Mouse (Mus musculus): ENCODE results near the gene Tenm2. TPM values are rescaled to one million over a fixed set of nuclear protein-coding genes. Genes with fewer than 3 reads are reported as not detected.

Gene Tenm2
- total and polyA plus RNA-seq, 3 experiments, result not detected

GRCm38 (mm10) chr11:36886147-36886546 is 349.6 kb downstream of the Tenm2 start:
- in situ Hi-C loops (cut with MboI; ENCODE audit: low pct_ligation_motif_present, low pct_unique_long_range_greater_than_20kb, low sequenced_read_pairs), result no loop called here
- no peaks in the 10 kb centered on the region for H3K4me1 ChIP-seq (ENCODE audit: control insufficient read depth in 1 of 2, insufficient read depth in 2 of 2)
- H3K9me3 ChIP-seq (replicated peaks; ENCODE audit: low read length), result peaks cover 66% of the 10 kb centered on the region
- no peaks in the 10 kb centered on the region for H3K79me2 ChIP-seq (replicated peaks; ENCODE audit: control insufficient read depth, extremely low read depth, insufficient read depth, poor library complexity, severe bottlenecking)
- TF ChIP-seq CTCF (conservative IDR thresholded peaks at IDR 0.05 in 1 of 2, IDR thresholded peaks at IDR 0.05 in 1 of 2; ENCODE audit: low read depth in 2 of 2, low read length in 2 of 2) (no peak), ELF1 (IDR thresholded peaks at IDR 0.05; ENCODE audit: low read depth, low read length) (no peak), POLR2A (IDR thresholded peaks at IDR 0.05; ENCODE audit: low read depth, low read length) (no peak), ZNF384 (IDR thresholded peaks at IDR 0.05; ENCODE audit: low read depth, low read length) (no peak), KAT2A (IDR thresholded peaks at IDR 0.05; ENCODE audit: insufficient replicate concordance, low read length) (no peak), RCOR1 (conservative IDR thresholded peaks at IDR 0.05; ENCODE audit: low read depth, low read length) (no peak), ZMIZ1 (IDR thresholded peaks at IDR 0.05; ENCODE audit: low read depth, low read length) (no peak), MXI1 (IDR thresholded peaks at IDR 0.05; ENCODE audit: low read depth, low read length) (no peak)
- no peak for DNase-seq (ENCODE audit: extremely low read depth)
- H3K27ac ChIP-seq (ENCODE audit: insufficient read depth, low read depth), result no peak overlapping the region
- no peak overlapping the region for H3K4me3 ChIP-seq (replicated peaks in 1 of 3; ENCODE audit: low read depth in 2 of 3, low read length in 2 of 3, poor library complexity in 1 of 3)
- dilution Hi-C loops (cut with MboI; ENCODE audit: extremely low pct_ligation_motif_present, extremely low pct_unique_long_range_greater_than_20kb, low sequenced_read_pairs), result no loop called here
- no peak overlapping the region for H3K4me2 ChIP-seq (ENCODE audit: insufficient read depth, low read depth, poor library complexity, severe bottlenecking)
- no peaks in the 10 kb centered on the region for H3K27me3 ChIP-seq (replicated peaks)
- no peaks in the 10 kb centered on the region for H3K36me3 ChIP-seq (replicated peaks in 1 of 2; ENCODE audit: control insufficient read depth in 1 of 2, insufficient read depth in 1 of 2, low read length in 1 of 2)
- no peak overlapping the region for H3K9ac ChIP-seq (ENCODE audit: insufficient read depth, low read depth)

- peaks cover 59% of the 10 kb centered on the region for H3K9me3 ChIP-seq (replicated peaks; ENCODE audit: low read length)
- no peak for DNase-seq (ENCODE audit: extremely low read depth)
Observed at GRCm38 (mm10) chr11:36872961-36873360, 362.8 kb downstream of the Tenm2 start.

DNA sequence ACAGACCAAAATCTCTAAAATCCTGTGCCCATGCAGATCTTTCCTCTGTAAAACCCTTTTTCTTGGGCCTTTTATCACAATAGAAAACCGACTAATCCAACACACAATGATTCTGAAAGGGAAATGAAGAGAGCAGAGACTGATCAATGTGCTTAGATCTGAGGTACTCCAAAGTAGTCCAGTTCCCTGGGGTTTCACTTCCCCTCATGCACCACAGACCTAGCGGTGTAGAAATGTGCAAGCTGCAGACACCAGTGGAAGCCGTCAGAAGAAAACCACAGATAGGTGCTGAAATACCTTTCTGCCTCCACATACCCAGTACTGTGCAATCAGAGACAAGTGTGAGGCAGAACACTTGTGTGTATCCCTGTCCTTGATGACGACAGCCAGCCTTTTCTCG is 365.2 kb downstream of the Tenm2 start:
- Histone ChIP-seq H3K36me3 (replicated peaks in 1 of 2; ENCODE audit: control insufficient read depth in 1 of 2, insufficient read depth in 1 of 2, low read length in 1 of 2) (no peaks in the 10 kb centered on the region), H3K4me2 (ENCODE audit: insufficient read depth, low read depth, poor library complexity, severe bottlenecking) (no peak overlapping the region), H3K27me3 (replicated peaks) (no peaks in the 10 kb centered on the region), H3K4me1 (ENCODE audit: control insufficient read depth in 1 of 2, insufficient read depth in 2 of 2) (no peaks in the 10 kb centered on the region), H3K4me3 (replicated peaks in 1 of 3; ENCODE audit: low read depth in 2 of 3, low read length in 2 of 3, poor library complexity in 1 of 3) (no peak overlapping the region), H3K79me2 (replicated peaks; ENCODE audit: control insufficient read depth, extremely low read depth, insufficient read depth, poor library complexity, severe bottlenecking) (no peaks in the 10 kb centered on the region), H3K27ac (ENCODE audit: insufficient read depth, low read depth) (no peak overlapping the region), H3K9me3 (replicated peaks; ENCODE audit: low read length) (peaks cover 55% of the 10 kb centered on the region), H3K9ac (ENCODE audit: insufficient read depth, low read depth) (no peak overlapping the region)
- TF ChIP-seq BHLHE40 (IDR thresholded peaks at IDR 0.05; ENCODE audit: low read depth, low read length) (no peak), MAZ (IDR thresholded peaks at IDR 0.05; ENCODE audit: low read depth, low read length) (no peak), NELFE (IDR thresholded peaks at IDR 0.05; ENCODE audit: low read depth, low read length) (no peak), MYC (IDR thresholded peaks at IDR 0.05; ENCODE audit: low read depth, low read length) (no peak), MXI1 (IDR thresholded peaks at IDR 0.05; ENCODE audit: low read depth, low read length) (no peak)
- dilution Hi-C loops (cut with MboI; ENCODE audit: extremely low pct_ligation_motif_present, extremely low pct_unique_long_range_greater_than_20kb, low sequenced_read_pairs) (no loop called here), in situ Hi-C loops (cut with MboI; ENCODE audit: low pct_ligation_motif_present, low pct_unique_long_range_greater_than_20kb, low sequenced_read_pairs) (no loop called here)
- DNase-seq (ENCODE audit: extremely low read depth), result no peak

More at GRCm38 (mm10) chr11:36872961-36873360, 362.8 kb downstream of the Tenm2 start:
- Histone ChIP-seq H3K4me3 (replicated peaks in 1 of 3; ENCODE audit: low read depth in 2 of 3, low read length in 2 of 3, poor library complexity in 1 of 3) (no peak overlapping the region), H3K79me2 (replicated peaks; ENCODE audit: control insufficient read depth, extremely low read depth, insufficient read depth, poor library complexity, severe bottlenecking) (no peaks in the 10 kb centered on the region), H3K27me3 (replicated peaks) (no peaks in the 10 kb centered on the region), H3K36me3 (replicated peaks in 1 of 2; ENCODE audit: control insufficient read depth in 1 of 2, insufficient read depth in 1 of 2, low read length in 1 of 2) (no peaks in the 10 kb centered on the region), H3K4me1 (ENCODE audit: control insufficient read depth in 1 of 2, insufficient read depth in 2 of 2) (no peaks in the 10 kb centered on the region), H3K27ac (ENCODE audit: insufficient read depth, low read depth) (no peak overlapping the region), H3K9ac (ENCODE audit: insufficient read depth, low read depth) (no peak overlapping the region), H3K4me2 (ENCODE audit: insufficient read depth, low read depth, poor library complexity, severe bottlenecking) (no peak overlapping the region)
- TF ChIP-seq RAD21 (IDR thresholded peaks at IDR 0.05; ENCODE audit: low read depth, low read length), result no peak
- no peak for TF ChIP-seq IRF4 (IDR thresholded peaks at IDR 0.05; ENCODE audit: low read depth, low read length)
- TF ChIP-seq NRF1 (IDR thresholded peaks at IDR 0.05; ENCODE audit: low read depth, low read length), result no peak
- no peak for TF ChIP-seq JUN (IDR thresholded peaks at IDR 0.05; ENCODE audit: insufficient read depth, low read depth, low read length)
- TF ChIP-seq RCOR1 (conservative IDR thresholded peaks at IDR 0.05; ENCODE audit: low read depth, low read length), result no peak
- TF ChIP-seq CTCF (conservative IDR thresholded peaks at IDR 0.05 in 1 of 2, IDR thresholded peaks at IDR 0.05 in 1 of 2; ENCODE audit: low read depth in 2 of 2, low read length in 2 of 2), result no peak
- TF ChIP-seq EP300 (IDR thresholded peaks at IDR 0.05; ENCODE audit: low read length), result no peak
- TF ChIP-seq POLR2AphosphoS2 (IDR thresholded peaks at IDR 0.05; ENCODE audit: low read depth, low read length), result no peak
- no peak for TF ChIP-seq ZMIZ1 (IDR thresholded peaks at IDR 0.05; ENCODE audit: low read depth, low read length)
- no peak for TF ChIP-seq ETS1 (conservative IDR thresholded peaks at IDR 0.05; ENCODE audit: low read depth, low read length)
- TF ChIP-seq USF1 (IDR thresholded peaks at IDR 0.05; ENCODE audit: low read depth, low read length), result no peak
- no peak for TF ChIP-seq TBP (conservative IDR thresholded peaks at IDR 0.05; ENCODE audit: low read depth, low read length)
- TF ChIP-seq MAFK (IDR thresholded peaks at IDR 0.05; ENCODE audit: insufficient replicate concordance, low read length), result no peak
- no peak for TF ChIP-seq ZKSCAN1 (IDR thresholded peaks at IDR 0.05; ENCODE audit: borderline replicate concordance, low read depth, low read length)
- no peak for TF ChIP-seq NELFE (IDR thresholded peaks at IDR 0.05; ENCODE audit: low read depth, low read length)
- no peak for TF ChIP-seq USF2 (conservative IDR thresholded peaks at IDR 0.05; ENCODE audit: low read depth, low read length)
- no peak for TF ChIP-seq MEF2A (IDR thresholded peaks at IDR 0.05; ENCODE audit: borderline replicate concordance, low read depth, low read length)
- TF ChIP-seq MAX (IDR thresholded peaks at IDR 0.05; ENCODE audit: low read length), result no peak
- in situ Hi-C loops (cut with MboI; ENCODE audit: low pct_ligation_motif_present, low pct_unique_long_range_greater_than_20kb, low sequenced_read_pairs) (no loop called here), dilution Hi-C loops (cut with MboI; ENCODE audit: extremely low pct_ligation_motif_present, extremely low pct_unique_long_range_greater_than_20kb, low sequenced_read_pairs) (no loop called here)
